Mouse (Mus musculus): ENCODE results near the gene Col23a1. TPM values are rescaled to one million over a fixed set of nuclear protein-coding genes. Genes with fewer than 3 reads are reported as not detected.

Col23a1 gene
- polyA plus RNA-seq, 1 experiment from 2014 or later = 1.7 TPM

GRCm38 (mm10) chr11:51534314-51534713 lies 244.6 kb downstream of the Col23a1 start:
- H3K36me3 ChIP-seq (ENCODE audit: poor library complexity, severe bottlenecking) = no peaks in the 10 kb centered on the region
- no peak overlapping the region for H3K9ac ChIP-seq
- peaks cover 6% of the 10 kb centered on the region; the same call in 1 of the 2 replicates for H3K4me1 ChIP-seq
- no peak overlapping the region for H3K4me2 ChIP-seq
- no peaks in the 10 kb centered on the region for H3K9me3 ChIP-seq (replicated peaks)
- 21% methylated on average over 2 of the region's 2 CpGs for WGBS
- H3K27me3 ChIP-seq = no peaks in the 10 kb centered on the region
- no peak for ATAC-seq
- no peak overlapping the region for H3K4me3 ChIP-seq
- no peak overlapping the region for H3K27ac ChIP-seq

DNA sequence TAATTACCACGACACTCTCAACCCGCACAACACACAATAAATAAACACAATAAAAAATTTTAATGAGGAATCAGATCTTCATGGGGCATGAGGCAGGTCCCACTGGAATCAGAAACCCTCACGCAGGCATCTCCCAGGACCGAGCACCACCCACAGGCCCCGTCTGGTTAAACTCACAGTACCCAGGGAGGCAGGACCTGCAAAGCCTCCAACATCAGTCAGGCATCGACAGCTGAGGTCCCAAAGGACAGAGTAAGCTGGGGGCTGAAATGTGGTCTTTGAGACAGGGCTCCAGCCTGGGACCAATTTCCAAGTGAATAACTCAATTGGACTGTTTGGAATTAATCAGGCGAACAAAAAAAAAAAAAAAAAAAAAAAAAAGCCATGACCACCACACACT lies 248.7 kb downstream of the Col23a1 start:
- Histone ChIP-seq H3K4me1 (peaks cover 6% of the 10 kb centered on the region; the same call in 1 of the 2 replicates), H3K36me3 (ENCODE audit: poor library complexity, severe bottlenecking) (no peaks in the 10 kb centered on the region), H3K27me3 (no peaks in the 10 kb centered on the region), H3K4me3 (no peak overlapping the region), H3K9ac (no peak overlapping the region), H3K9me3 (replicated peaks) (no peaks in the 10 kb centered on the region), H3K4me2 (no peak overlapping the region), H3K27ac (no peak overlapping the region)
- no peak for ATAC-seq
- 42% methylated on average over 7 of the region's 7 CpGs for WGBS

- Histone ChIP-seq H3K4me3 (no peak overlapping the region), H3K9ac (no peak overlapping the region), H3K4me2 (no peak overlapping the region), H3K9me3 (replicated peaks) (no peaks in the 10 kb centered on the region), H3K27me3 (no peaks in the 10 kb centered on the region), H3K36me3 (ENCODE audit: poor library complexity, severe bottlenecking) (no peaks in the 10 kb centered on the region), H3K4me1 (peaks cover 6% of the 10 kb centered on the region; the same call in 1 of the 2 replicates), H3K27ac (peak overlapping the region; percentile 8; the same call in 1 of the 2 replicates)
- peak; percentile 36 for ATAC-seq
- WGBS = 57% methylated on average over 13 of the region's 13 CpGs
These were observed 249.4 kb downstream of the Col23a1 start for GRCm38 (mm10) chr11:51538919-51539758.

GRCm38 (mm10) chr11:51539759-51540282 lies 250.1 kb downstream of the Col23a1 start:
- ATAC-seq = peak; percentile 89
- no peak overlapping the region for H3K4me2 ChIP-seq

GRCm38 (mm10) chr11:51542424-51542823 lies 252.7 kb downstream of the Col23a1 start:
- ATAC-seq = no peak
- 69% methylated on average over 9 of the region's 9 CpGs for WGBS
- no peaks in the 10 kb centered on the region for H3K27me3 ChIP-seq

More at GRCm38 (mm10) chr11:51539759-51540282, 250.1 kb downstream of the Col23a1 start:
- Histone ChIP-seq H3K4me1 (peaks cover 6% of the 10 kb centered on the region; the same call in 1 of the 2 replicates), H3K4me3 (no peak overlapping the region), H3K27me3 (no peaks in the 10 kb centered on the region), H3K27ac (no peak overlapping the region), H3K9me3 (replicated peaks) (no peaks in the 10 kb centered on the region), H3K9ac (no peak overlapping the region), H3K36me3 (ENCODE audit: poor library complexity, severe bottlenecking) (no peaks in the 10 kb centered on the region)
- 14% methylated on average over 10 of the region's 10 CpGs for WGBS

DNA sequence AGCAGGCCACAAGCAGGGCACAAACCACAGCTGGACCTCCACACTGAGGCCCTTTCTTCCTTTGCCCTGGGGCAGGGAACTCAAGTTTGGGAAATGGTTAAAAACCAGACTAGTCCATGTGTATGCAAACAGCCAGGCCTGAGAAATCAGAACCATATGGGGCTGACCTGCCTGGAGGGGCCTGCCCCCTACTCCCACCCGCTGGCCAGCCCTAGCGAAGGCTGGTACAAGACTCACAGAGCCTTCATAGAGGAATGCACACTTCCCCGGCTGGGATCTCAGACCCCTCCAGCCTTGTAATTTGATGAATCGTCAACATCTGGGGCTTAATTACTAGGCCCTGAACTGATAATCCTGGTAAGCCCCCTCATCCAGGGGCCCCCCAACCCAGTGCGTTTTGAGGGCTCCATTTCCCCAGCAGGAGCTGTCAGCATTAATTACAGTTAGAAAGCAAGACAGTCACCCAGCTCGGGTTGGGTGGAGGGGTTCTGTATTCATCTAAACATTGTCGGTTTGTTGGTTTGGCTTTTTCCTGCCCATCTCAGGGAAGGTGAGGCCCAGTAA lies 253.8 kb downstream of the Col23a1 start:
- Histone ChIP-seq H3K9ac (no peak overlapping the region), H3K36me3 (ENCODE audit: poor library complexity, severe bottlenecking) (no peaks in the 10 kb centered on the region), H3K27me3 (no peaks in the 10 kb centered on the region), H3K4me1 (peaks cover 6% of the 10 kb centered on the region; the same call in 1 of the 2 replicates), H3K9me3 (replicated peaks) (no peaks in the 10 kb centered on the region), H3K4me2 (no peak overlapping the region), H3K27ac (no peak overlapping the region), H3K4me3 (no peak overlapping the region)
- ATAC-seq = no peak
- WGBS = 24% methylated on average over 7 of the region's 7 CpGs

More at GRCm38 (mm10) chr11:51542424-51542823, 252.7 kb downstream of the Col23a1 start:
- Histone ChIP-seq H3K9ac (no peak overlapping the region), H3K4me1 (peaks cover 6% of the 10 kb centered on the region; the same call in 1 of the 2 replicates), H3K36me3 (ENCODE audit: poor library complexity, severe bottlenecking) (no peaks in the 10 kb centered on the region), H3K9me3 (replicated peaks) (no peaks in the 10 kb centered on the region), H3K4me2 (no peak overlapping the region), H3K27ac (no peak overlapping the region), H3K4me3 (no peak overlapping the region)

- WGBS = 63% methylated on average over 2 of the region's 2 CpGs
- H3K27me3 ChIP-seq = no peaks in the 10 kb centered on the region
- H3K4me1 ChIP-seq = no peaks in the 10 kb centered on the region
- no peak overlapping the region for H3K4me3 ChIP-seq
- no peak overlapping the region for H3K4me2 ChIP-seq
- H3K9me3 ChIP-seq (replicated peaks) = no peaks in the 10 kb centered on the region
- no peak overlapping the region for H3K27ac ChIP-seq
- H3K36me3 ChIP-seq (ENCODE audit: poor library complexity, severe bottlenecking) = no peaks in the 10 kb centered on the region
- no peak overlapping the region for H3K9ac ChIP-seq
- no peak for ATAC-seq
These were observed 254.7 kb downstream of the Col23a1 start for GRCm38 (mm10) chr11:51544413-51544812.

GRCm38 (mm10) chr11:51545811-51546210 lies 256.1 kb downstream of the Col23a1 start:
- Histone ChIP-seq H3K9ac (no peak overlapping the region), H3K36me3 (ENCODE audit: poor library complexity, severe bottlenecking) (no peaks in the 10 kb centered on the region), H3K9me3 (replicated peaks) (no peaks in the 10 kb centered on the region), H3K4me1 (0 out of 2 replicates have a peak, but pooled peaks cover under 1% of the 10 kb centered on the region), H3K27ac (no peak overlapping the region), H3K4me2 (no peak overlapping the region), H3K4me3 (no peak overlapping the region), H3K27me3 (no peaks in the 10 kb centered on the region)
- no peak for ATAC-seq
- WGBS = 73% methylated on average over 4 of the region's 4 CpGs

GRCm38 (mm10) chr11:51551253-51551652 lies 261.5 kb downstream of the Col23a1 start:
- H3K4me2 ChIP-seq = no peak overlapping the region
- no peaks in the 10 kb centered on the region for H3K27me3 ChIP-seq
- no peaks in the 10 kb centered on the region for H3K9me3 ChIP-seq (replicated peaks)
- no peak for ATAC-seq
- H3K36me3 ChIP-seq (ENCODE audit: poor library complexity, severe bottlenecking) = no peaks in the 10 kb centered on the region
- no peak overlapping the region for H3K9ac ChIP-seq
- H3K4me1 ChIP-seq = peaks cover 9% of the 10 kb centered on the region
- WGBS = 80% methylated on average over 5 of the region's 5 CpGs
- no peak overlapping the region for H3K4me3 ChIP-seq
- no peak overlapping the region for H3K27ac ChIP-seq

GRCm38 (mm10) chr11:51552091-51552490 lies 262.4 kb downstream of the Col23a1 start:
- H3K4me1 ChIP-seq = peaks cover 9% of the 10 kb centered on the region
- no peak overlapping the region for H3K27ac ChIP-seq
- no peak for ATAC-seq
- H3K4me3 ChIP-seq = no peak overlapping the region
- H3K36me3 ChIP-seq (ENCODE audit: poor library complexity, severe bottlenecking) = no peaks in the 10 kb centered on the region
- no peaks in the 10 kb centered on the region for H3K9me3 ChIP-seq (replicated peaks)
- no peak overlapping the region for H3K9ac ChIP-seq
- 69% methylated on average over 3 of the region's 3 CpGs for WGBS
- no peak overlapping the region for H3K4me2 ChIP-seq
- no peaks in the 10 kb centered on the region for H3K27me3 ChIP-seq

DNA sequence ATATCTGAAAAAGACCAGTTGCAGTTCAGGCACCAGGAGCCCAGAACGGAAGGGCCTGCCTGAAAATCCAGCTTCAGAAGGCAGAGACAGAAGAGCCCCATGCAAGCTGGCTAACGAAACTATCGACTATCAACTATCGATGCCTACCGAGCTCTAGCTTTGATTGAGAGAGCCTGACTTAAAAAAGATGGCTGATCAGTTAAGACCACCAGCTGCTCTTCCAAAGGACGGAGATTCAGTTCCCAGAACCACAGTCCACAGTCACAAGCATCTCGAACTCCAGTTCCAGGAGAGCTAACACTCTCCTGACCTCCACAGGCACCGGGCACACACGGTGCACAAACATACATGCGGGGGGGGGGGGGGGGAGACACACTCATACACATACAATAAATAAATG lies 264.9 kb downstream of the Col23a1 start:
- WGBS = 78% methylated on average over 9 of the region's 10 CpGs
- Histone ChIP-seq H3K27ac (no peak overlapping the region), H3K4me2 (0 out of 2 replicates have a peak overlapping the region, but pooled peaks have one; percentile 25), H3K36me3 (ENCODE audit: poor library complexity, severe bottlenecking) (no peaks in the 10 kb centered on the region), H3K27me3 (no peaks in the 10 kb centered on the region), H3K4me3 (no peak overlapping the region), H3K4me1 (peaks cover 9% of the 10 kb centered on the region), H3K9ac (no peak overlapping the region), H3K9me3 (replicated peaks) (no peaks in the 10 kb centered on the region)
- no peak for ATAC-seq

DNA sequence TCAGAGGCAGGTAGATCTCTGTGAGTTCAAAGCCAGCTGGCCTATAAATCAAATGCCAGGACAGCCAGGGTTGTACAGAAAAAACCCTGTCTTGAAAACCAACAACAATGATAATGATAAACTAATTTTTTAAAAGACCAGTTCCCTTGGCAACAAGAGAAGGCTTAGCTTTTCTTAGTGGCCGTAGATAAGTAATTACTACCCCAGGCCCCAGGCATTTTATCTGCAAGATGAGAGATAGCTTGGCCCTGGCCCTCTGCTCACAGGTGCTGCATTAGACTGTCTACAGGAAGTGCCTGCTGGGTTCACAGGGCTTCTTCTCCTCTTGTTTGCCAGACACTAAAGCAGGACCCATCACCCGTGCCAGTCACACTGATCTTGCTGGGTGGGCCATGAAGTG lies 265.3 kb downstream of the Col23a1 start:
- H3K4me3 ChIP-seq = no peak overlapping the region
- WGBS = 75% methylated on average over 2 of the region's 2 CpGs
- H3K4me2 ChIP-seq = no peak overlapping the region
- ATAC-seq = no peak
- H3K9ac ChIP-seq = no peak overlapping the region
- H3K27me3 ChIP-seq = no peaks in the 10 kb centered on the region
- no peak overlapping the region for H3K27ac ChIP-seq
- H3K4me1 ChIP-seq = peaks cover 9% of the 10 kb centered on the region
- H3K9me3 ChIP-seq (replicated peaks) = no peaks in the 10 kb centered on the region
- no peaks in the 10 kb centered on the region for H3K36me3 ChIP-seq (ENCODE audit: poor library complexity, severe bottlenecking)

All from forebrain, embryonic 13.5 days (tissue).